Mouse (Mus musculus) B cell, adult 67 days (primary cell): ENCODE results near the gene Actg2. TPM values are rescaled to one million over a fixed set of nuclear protein-coding genes. Genes with fewer than 3 reads are reported as not detected.

Experiments
- total RNA-seq, 2 experiments: library from RNA; stranded (reverse); gene quantifications; 4 replicates each; pipeline ENCODE4 v1.2.4; 2023

Gene Actg2
- not detected for total RNA-seq

GRCm38 (mm10) chr6:83536028-83536794, at the start of gene Actg2:
Gene Actg2 (minus strand): TSS chr6:83536265.

GRCm38 (mm10) chr6:83572671-83573070, 36.6 kb upstream of the Actg2 start, which contains the start of gene Stambp:
Gene Stambp (minus strand): TSS chr6:83572729.

GRCm38 (mm10) chr6:83506258-83507167, 29.6 kb downstream of the Actg2 start, which contains the start of gene Dguok:
Gene Dguok (minus strand): TSS chr6:83506969.

Other genes with a start within 250 kb of the Actg2 start
- gene Mthfd2, start 210.4 kb downstream of the Actg2 start, total RNA-seq: 10 to 100 TPM; 12.7 to 14.5 TPM
- gene Mob1a, start 210.2 kb downstream of the Actg2 start, total RNA-seq: 100 to 1,000 TPM; 153 to 161 TPM
- 10 to 100 TPM; 26.0 to 34.8 TPM for gene Bola3, start 187.1 kb downstream of the Actg2 start, total RNA-seq
- gene Tet3, start 77.2 kb downstream of the Actg2 start, total RNA-seq: 10 to 100 TPM; 82.0 to 89.5 TPM
- 10 to 100 TPM; 54.7 to 81.8 TPM for gene Dguok, start 29.3 kb downstream of the Actg2 start, total RNA-seq
- gene Stambp, start 36.5 kb upstream of the Actg2 start, total RNA-seq: 10 to 100 TPM; 19.8 to 21.8 TPM
- gene Clec4f, start 119.9 kb upstream of the Actg2 start, total RNA-seq: not detected
- not detected for gene Cd207, start 141.6 kb upstream of the Actg2 start, total RNA-seq
- not detected for gene Vax2, start 175.0 kb upstream of the Actg2 start, total RNA-seq
- gene Atp6v1b1, start 206.7 kb upstream of the Actg2 start, total RNA-seq: not detected
- not detected for gene Ankrd53, start 226.4 kb upstream of the Actg2 start, total RNA-seq
- 10 to 100 TPM; 54.4 to 54.5 TPM for gene Tex261, start 239.5 kb upstream of the Actg2 start, total RNA-seq